Mouse (Mus musculus) forebrain, embryonic 13.5 days (tissue): ENCODE results near the gene 4833427G06Rik. TPM values are rescaled to one million over a fixed set of nuclear protein-coding genes. Genes with fewer than 3 reads are reported as not detected.

ENCODE experiments used
- ATAC-seq: fragments of 200-750 bp; cut with Nextera tagmentation; 2 replicates; pipeline ENCODE4 v1.8.0; 2017
- H3K27ac ChIP-seq: fragments of 300-500 bp; sonication (generic); 2 replicates; pipeline ENCODE4 v1.5.1; 2015; ENCODE audit warnings: inconsistent platforms, mild to moderate bottlenecking, moderate library complexity
- H3K27me3 ChIP-seq: fragments of 300-500 bp; sonication (generic); 2 replicates; pipeline ENCODE4 v1.6.1; 2015; ENCODE audit warnings: mild to moderate bottlenecking, inconsistent platforms
- H3K36me3 ChIP-seq: fragments of 300-500 bp; sonication (generic); 2 replicates; pipeline ENCODE4 v1.6.1; 2015; ENCODE audit warnings: mild to moderate bottlenecking, inconsistent platforms; ENCODE audit not compliant: poor library complexity, severe bottlenecking
- H3K4me1 ChIP-seq: fragments of 300-500 bp; sonication (generic); 2 replicates; pipeline ENCODE4 v1.6.1; 2015; ENCODE audit warnings: inconsistent platforms
- H3K4me2 ChIP-seq: fragments of 300-500 bp; sonication (generic); 2 replicates; pipeline ENCODE4 v1.6.1; 2015; ENCODE audit warnings: inconsistent platforms, mild to moderate bottlenecking, moderate library complexity
- H3K4me3 ChIP-seq: fragments of 300-500 bp; sonication (generic); 2 replicates; pipeline ENCODE4 v1.5.1; 2015; ENCODE audit warnings: mild to moderate bottlenecking, inconsistent platforms
- H3K9ac ChIP-seq: fragments of 300-500 bp; sonication (generic); 2 replicates; pipeline ENCODE4 v1.6.1; 2015; ENCODE audit warnings: mild to moderate bottlenecking, inconsistent platforms
- H3K9me3 ChIP-seq: fragments of 300-500 bp; sonication (generic); replicated peaks from 2 replicates; pipeline ENCODE4 v1.6.1; 2016; ENCODE audit warnings: inconsistent platforms
- WGBS: fragments of 180-500 bp; shearing (Covaris S2); methylation state at CpG from one replicate; pipeline ENCODE4 v1.1.7; 2015; 5-methylcytosine and 5-hydroxymethylcytosine counted together
- polyA plus RNA-seq: library from polyadenylated mRNA; unstranded; fragments of >200 nt; fragmentation: Nextera tagmentation; extraction: Ambion mirVana; gene quantifications from 2 replicates; pipeline ENCODE4 v1.2.1, GENCODE M21; 2015

4833427G06Rik gene
- polyA plus RNA-seq, 1 experiment from 2014 or later: 0.46 TPM

DNA sequence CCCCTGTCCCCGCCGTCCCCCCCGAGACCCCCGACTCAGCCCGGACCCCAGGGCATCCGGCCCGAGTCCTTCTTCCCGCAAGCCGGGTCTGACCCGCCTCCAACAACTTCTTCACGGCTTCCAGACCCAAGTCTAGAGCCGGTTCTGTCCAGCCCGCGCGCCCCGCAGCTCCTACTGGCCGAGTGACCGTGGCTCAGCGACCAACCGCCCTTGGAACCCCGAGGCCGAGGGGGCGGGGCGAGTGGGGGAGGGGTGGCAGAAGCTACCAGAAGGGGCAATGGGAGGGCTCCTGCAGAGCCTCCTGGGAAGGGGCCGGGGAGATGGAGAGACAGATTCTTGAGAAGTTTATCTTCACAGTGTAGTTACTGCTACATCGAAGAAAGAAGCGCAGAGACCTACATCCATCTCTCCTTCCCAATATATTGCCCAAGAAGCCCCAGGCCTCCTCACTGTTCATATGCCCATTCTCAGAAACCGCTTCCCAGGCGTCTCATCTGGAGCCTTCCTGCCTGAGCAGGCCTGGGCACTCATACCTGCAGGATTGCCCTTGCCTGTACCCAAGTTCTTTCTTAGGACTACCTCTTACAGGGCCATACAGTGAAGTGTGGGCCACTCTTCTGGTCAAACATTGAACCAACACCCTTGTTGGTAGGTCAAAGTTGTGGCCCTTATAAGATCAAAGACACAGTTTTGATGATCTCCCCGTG is 2.1 kb upstream of the 4833427G06Rik start:
- Histone ChIP-seq H3K4me2 (peak overlapping the region; percentile 100), H3K27ac (no peak overlapping the region), H3K4me1 (peaks cover 18% of the 10 kb centered on the region), H3K27me3 (peaks cover 27% of the 10 kb centered on the region), H3K9me3 (no peaks in the 10 kb centered on the region), H3K4me3 (peak overlapping the region; percentile 55), H3K36me3 (no peaks in the 10 kb centered on the region), H3K9ac (peak overlapping the region; percentile 73)
- ATAC-seq: peak; percentile 69
- WGBS: 11% methylated on average over 30 of the region's 30 CpGs

DNA sequence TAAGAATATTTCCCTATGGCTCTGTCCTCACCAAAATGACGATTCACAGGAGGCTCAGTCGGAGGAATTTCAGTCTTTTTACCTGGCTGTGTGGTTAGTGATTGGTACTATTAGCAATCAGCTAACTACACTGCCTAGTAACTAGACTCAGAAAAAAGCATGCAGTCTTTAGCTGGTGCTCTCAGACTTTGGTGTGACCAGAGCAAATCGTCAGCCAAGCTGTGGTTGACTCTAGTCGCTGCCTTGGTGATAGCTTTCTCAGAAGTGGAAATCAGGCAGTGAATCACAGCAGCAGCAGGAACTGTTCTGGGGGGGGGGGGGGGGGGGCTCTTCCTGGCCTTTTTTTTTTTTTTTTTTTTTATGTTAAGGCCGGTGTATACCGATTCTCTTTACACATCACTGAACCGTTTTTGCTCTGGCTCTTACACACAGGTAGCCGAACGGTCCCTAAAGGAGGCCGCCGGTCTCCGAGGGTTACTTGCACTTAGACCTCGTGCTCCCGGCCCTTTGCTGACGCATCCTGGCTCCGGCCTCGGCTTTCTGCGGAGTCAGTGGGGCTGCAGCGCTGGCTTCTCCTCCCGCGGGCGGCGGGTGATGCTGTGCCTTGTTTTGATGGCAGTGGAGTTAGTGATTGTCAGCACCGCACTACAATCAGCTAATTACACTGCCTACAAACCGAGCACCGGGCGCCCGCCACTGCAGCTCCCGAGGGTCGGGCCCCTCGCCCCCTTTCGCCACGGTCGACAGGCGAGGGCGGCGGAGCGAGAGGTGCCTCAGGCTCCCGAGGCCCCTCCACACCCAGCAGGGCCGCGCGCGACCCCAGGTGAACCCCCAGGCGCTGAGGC is 1.3 kb upstream of the 4833427G06Rik start:
- Histone ChIP-seq H3K36me3 (no peaks in the 10 kb centered on the region), H3K9ac (peak overlapping the region; percentile 73), H3K4me1 (peaks cover 18% of the 10 kb centered on the region), H3K9me3 (no peaks in the 10 kb centered on the region), H3K4me2 (peak overlapping the region; percentile 100), H3K4me3 (peak overlapping the region; percentile 55), H3K27ac (no peak overlapping the region), H3K27me3 (peaks cover 27% of the 10 kb centered on the region)
- WGBS: 2% methylated on average over 43 of the region's 44 CpGs
- ATAC-seq: peak; percentile 82

DNA sequence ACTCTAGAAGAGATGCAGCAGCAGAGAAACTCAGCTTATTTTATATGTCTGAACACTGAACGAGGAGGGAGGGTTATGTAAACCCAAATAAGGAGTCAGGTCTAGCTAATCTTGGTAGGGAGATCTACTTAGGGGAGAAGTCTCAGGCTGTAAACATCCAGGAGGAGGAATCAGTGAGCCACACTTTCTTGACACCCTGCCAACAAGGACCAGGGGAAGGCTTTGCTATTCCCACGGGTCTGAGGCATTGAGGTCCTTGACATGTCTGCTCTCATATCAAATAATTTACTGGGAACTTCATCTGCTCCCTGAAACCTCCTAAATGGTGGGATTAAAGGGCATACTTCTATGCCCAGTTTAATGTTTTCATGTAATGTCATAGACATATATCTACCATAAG is 5.6 kb downstream of the 4833427G06Rik start:
- H3K9me3 ChIP-seq: no peaks in the 10 kb centered on the region
- H3K9ac ChIP-seq: no peak overlapping the region
- no peak overlapping the region for H3K4me3 ChIP-seq
- no peaks in the 10 kb centered on the region for H3K4me1 ChIP-seq
- ATAC-seq: no peak
- no peaks in the 10 kb centered on the region for H3K36me3 ChIP-seq
- WGBS: 48% methylated on average over 2 of the region's 2 CpGs
- H3K27me3 ChIP-seq: 0 out of 2 replicates have a peak, but pooled peaks cover 7% of the 10 kb centered on the region
- no peak overlapping the region for H3K27ac ChIP-seq
- no peak overlapping the region for H3K4me2 ChIP-seq

DNA sequence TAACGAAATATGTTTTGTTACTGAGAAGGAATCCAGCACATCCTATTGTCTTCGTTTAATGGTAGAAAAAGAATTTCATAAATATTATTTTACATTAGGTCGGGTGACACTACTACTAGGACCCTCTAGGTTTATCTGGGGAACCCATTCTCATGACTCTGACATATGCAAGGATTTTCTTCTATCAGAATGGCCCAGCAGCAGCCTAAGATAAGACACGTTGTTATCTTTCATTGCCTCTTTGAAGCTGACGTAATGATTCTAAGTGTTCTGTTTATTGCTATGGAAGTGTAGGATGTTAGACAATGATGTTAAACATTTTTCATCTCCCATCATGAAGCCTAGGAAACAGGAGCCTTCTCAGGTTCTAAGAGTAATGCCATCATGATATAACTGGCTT is 8.2 kb downstream of the 4833427G06Rik start:
- H3K4me3 ChIP-seq: no peak overlapping the region
- ATAC-seq: no peak
- H3K36me3 ChIP-seq: no peaks in the 10 kb centered on the region
- H3K27me3 ChIP-seq: no peaks in the 10 kb centered on the region
- no peak overlapping the region for H3K27ac ChIP-seq
- H3K4me1 ChIP-seq: no peaks in the 10 kb centered on the region
- WGBS: 84% methylated on average over 5 of the region's 5 CpGs
- no peak overlapping the region for H3K4me2 ChIP-seq
- no peaks in the 10 kb centered on the region for H3K9me3 ChIP-seq
- H3K9ac ChIP-seq: no peak overlapping the region

DNA sequence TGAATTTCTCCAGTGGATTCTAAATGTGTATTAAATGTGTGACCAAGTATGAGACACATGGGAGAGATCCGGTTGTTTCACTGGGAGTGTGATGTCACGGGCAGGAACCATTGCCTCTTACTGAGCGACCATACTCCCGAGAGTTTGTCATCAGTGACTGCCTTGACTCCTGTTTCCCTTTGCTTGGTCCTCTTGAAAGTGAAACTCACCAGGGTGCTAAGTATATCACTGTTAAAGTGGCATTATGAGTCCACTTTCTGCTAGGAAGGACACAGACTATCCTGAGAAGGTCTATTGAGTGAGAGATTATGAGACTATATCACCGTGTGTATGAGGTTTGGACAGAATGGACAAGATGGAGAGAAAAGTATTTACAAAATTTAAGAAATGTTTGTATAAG is 20.3 kb downstream of the 4833427G06Rik start:
- Histone ChIP-seq H3K27me3 (no peaks in the 10 kb centered on the region), H3K27ac (no peak overlapping the region), H3K9ac (no peak overlapping the region), H3K9me3 (no peaks in the 10 kb centered on the region), H3K4me3 (no peak overlapping the region), H3K4me2 (no peak overlapping the region), H3K4me1 (peaks cover 9% of the 10 kb centered on the region), H3K36me3 (no peaks in the 10 kb centered on the region)
- WGBS: 87% methylated on average over 5 of the region's 5 CpGs
- ATAC-seq: no peak

DNA sequence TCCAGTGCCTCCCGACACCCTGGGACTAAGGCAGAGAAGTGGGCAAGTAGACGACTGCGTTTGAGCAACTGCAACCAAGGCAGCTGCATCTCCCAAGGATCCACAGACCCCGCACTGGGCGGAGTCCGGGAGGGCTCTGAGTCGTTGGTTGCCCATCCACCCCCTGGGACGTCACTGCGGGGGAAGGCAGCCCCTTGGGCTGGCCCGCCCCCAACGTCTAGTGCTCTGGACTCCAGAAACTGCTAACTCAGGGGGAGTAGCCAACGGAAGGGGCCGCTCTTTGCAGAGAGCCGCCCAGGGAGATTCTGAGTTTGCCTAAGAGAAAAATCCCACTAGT is 24.9 kb downstream of the 4833427G06Rik start, which contains the start of gene Layn:
TSS of gene Layn (minus strand) at position 116 of the 337 bp plus-strand sequence.
- H3K9me3 ChIP-seq: no peaks in the 10 kb centered on the region
- no peak within 1 kb of the TSS for H3K27ac ChIP-seq
- H3K4me2 ChIP-seq: peak within 1 kb of the TSS; percentile 80
- H3K9ac ChIP-seq: peak within 1 kb of the TSS; percentile 62
- peaks cover 23% of the 10 kb centered on the region for H3K4me1 ChIP-seq
- WGBS: 1% methylated on average over 14 of the region's 14 CpGs
- ATAC-seq: peak; percentile 90
- H3K27me3 ChIP-seq: no peaks in the 10 kb centered on the region
- no peaks in the 10 kb centered on the region for H3K36me3 ChIP-seq
- H3K4me3 ChIP-seq: peak within 1 kb of the TSS; percentile 42

DNA sequence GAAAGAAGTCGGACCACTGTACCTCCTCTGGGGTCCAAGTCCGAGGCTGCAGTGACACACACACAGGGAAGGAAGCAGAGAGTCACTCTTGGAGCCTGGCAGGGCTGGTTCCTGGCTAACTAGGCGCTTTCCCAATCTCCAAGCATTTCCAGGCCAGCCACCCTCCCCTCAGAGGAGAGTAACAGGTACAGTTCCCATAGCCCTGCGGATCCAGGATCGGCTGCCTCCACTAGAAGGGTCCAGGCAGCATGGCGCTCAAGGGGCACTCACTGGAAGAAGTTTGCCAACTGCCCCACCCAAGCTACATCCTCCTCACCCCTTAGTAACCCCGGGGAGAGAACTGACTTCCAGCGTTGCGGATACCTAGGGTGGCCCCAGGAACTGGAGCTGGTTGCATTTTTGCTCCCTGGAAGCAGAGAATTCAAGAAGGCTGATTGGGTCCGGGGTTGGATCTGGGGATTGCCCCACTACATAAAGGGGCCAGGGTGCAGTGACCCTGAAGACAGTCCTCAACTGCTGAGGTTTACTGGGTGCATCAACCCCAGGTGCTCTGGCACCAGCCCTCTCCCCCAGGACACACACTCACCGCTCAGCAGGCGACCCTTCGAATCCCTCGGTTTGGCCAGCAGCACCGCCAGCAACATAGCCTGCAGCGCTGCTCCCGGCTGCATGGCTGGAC is 25.4 kb downstream of the 4833427G06Rik start:
- H3K9ac ChIP-seq: peak overlapping the region; percentile 62
- no peaks in the 10 kb centered on the region for H3K9me3 ChIP-seq
- H3K27ac ChIP-seq: no peak overlapping the region
- H3K27me3 ChIP-seq: no peaks in the 10 kb centered on the region
- peak overlapping the region; percentile 42 for H3K4me3 ChIP-seq
- H3K4me2 ChIP-seq: peak overlapping the region; percentile 80
- no peaks in the 10 kb centered on the region for H3K36me3 ChIP-seq
- under 1% methylated on average over 17 of the region's 17 CpGs for WGBS
- peaks cover 23% of the 10 kb centered on the region for H3K4me1 ChIP-seq
- peak; percentile 43 for ATAC-seq

DNA sequence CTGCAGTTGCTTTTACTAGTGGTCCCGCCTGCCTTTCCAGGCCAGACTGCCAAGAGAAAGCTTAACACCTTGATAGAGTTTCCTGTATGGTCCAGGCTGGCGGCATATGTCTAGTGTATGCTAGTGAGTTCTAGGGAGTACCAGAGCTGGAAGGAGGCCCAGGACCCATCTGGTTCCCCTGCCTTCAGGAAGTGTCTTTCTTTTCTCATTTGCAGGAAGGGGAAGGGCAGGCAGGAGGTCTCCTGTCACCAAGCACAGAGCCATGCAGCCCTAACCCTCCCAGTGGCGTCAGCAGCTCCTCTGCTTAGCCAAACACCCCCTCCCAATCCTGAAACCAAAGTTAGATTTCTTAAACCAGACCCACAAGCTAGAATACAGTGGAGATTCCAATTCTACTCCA is 26.1 kb downstream of the 4833427G06Rik start:
- Histone ChIP-seq H3K9ac (no peak overlapping the region), H3K27me3 (no peaks in the 10 kb centered on the region), H3K4me1 (peaks cover 23% of the 10 kb centered on the region), H3K27ac (peak overlapping the region; percentile 25; the same call in 1 of the 2 replicates), H3K4me2 (peak overlapping the region; percentile 80), H3K36me3 (no peaks in the 10 kb centered on the region), H3K9me3 (no peaks in the 10 kb centered on the region), H3K4me3 (peak overlapping the region; percentile 42; the same call in 1 of the 2 replicates)
- ATAC-seq: peak; percentile 75; the same call in 1 of the 2 replicates
- 18% methylated on average over 3 of the region's 3 CpGs for WGBS

DNA sequence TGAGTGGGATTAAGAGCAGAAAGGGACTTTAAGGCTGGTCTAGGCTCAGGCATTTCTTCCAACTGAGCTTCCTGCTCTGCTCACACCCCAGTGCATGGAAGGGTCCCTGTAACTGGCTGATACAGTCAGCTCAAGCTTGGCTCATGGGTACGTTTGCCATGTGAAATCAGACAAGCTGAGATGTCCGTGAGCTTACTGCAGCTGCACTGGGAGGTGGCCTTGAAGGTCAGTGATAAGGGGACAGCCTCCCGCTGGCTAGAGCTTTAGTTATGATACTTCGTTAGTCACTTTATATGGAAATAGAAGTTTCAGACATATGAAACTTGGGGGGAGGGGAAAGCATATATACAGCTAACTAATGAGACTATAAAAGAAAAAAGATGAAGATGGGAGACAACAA is 31.1 kb downstream of the 4833427G06Rik start:
- H3K27me3 ChIP-seq: no peaks in the 10 kb centered on the region
- H3K9me3 ChIP-seq: no peaks in the 10 kb centered on the region
- H3K36me3 ChIP-seq: no peaks in the 10 kb centered on the region
- no peak overlapping the region for H3K4me2 ChIP-seq
- H3K9ac ChIP-seq: no peak overlapping the region
- peaks cover 7% of the 10 kb centered on the region for H3K4me1 ChIP-seq
- WGBS: 85% methylated on average over 4 of the region's 4 CpGs
- no peak overlapping the region for H3K4me3 ChIP-seq
- H3K27ac ChIP-seq: no peak overlapping the region
- no peak for ATAC-seq

DNA sequence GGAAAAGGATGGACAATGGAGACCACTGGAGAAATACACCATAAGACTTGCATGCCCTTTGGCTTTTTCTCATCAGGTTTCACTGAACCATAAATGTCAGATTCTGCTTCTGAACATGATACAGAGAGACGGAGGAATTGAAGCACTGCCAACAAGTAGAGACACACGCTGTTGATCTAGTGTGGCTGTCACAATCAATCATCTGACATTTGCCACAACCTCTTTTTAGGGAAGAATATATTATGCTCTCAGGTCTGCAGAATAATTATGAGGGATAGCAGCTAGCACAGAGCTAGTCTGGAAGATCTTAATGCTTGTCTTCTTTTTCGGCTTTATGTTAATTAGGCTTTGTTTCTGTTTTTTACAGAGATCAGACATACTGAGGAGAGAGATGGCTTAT is 33.7 kb downstream of the 4833427G06Rik start:
- Histone ChIP-seq H3K9me3 (no peaks in the 10 kb centered on the region), H3K4me3 (no peak overlapping the region), H3K4me2 (no peak overlapping the region), H3K27me3 (no peaks in the 10 kb centered on the region), H3K4me1 (no peaks in the 10 kb centered on the region), H3K27ac (no peak overlapping the region), H3K9ac (no peak overlapping the region), H3K36me3 (no peaks in the 10 kb centered on the region)
- 74% methylated on average over 3 of the region's 3 CpGs for whole genome bisulfite sequencing
- peak; percentile 58; the same call in 1 of the 2 replicates for ATAC-seq

DNA sequence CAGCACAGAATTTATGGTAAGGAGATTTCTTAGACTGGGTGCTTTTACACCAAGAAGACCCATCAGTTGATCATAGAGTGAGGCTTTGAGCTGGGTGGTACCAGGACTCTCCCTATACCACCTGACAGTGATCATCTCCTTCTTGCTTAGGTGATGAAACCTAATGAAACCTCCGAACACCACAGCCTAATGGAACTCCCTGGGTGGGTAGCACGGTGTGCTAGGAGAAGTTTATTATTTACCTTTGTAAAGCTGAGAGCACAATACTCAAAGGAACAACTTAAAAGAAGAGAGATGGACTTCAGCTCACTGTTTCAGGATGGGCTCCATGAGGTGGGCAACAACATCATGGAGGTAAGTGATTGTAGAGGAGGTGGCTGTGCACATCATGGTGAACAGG is 41.3 kb downstream of the 4833427G06Rik start, which contains the start of gene Btg4:
TSS of gene Btg4 (plus strand) at position 301 of the 400 bp plus-strand sequence.
- ATAC-seq: no peak
- WGBS: 83% methylated on average over 2 of the region's 2 CpGs
- Histone ChIP-seq H3K4me2 (no peak within 1 kb of the TSS), H3K4me1 (no peaks in the 10 kb centered on the region), H3K9me3 (no peaks in the 10 kb centered on the region), H3K27ac (no peak within 1 kb of the TSS), H3K36me3 (no peaks in the 10 kb centered on the region), H3K4me3 (no peak within 1 kb of the TSS), H3K27me3 (no peaks in the 10 kb centered on the region), H3K9ac (no peak within 1 kb of the TSS)
